Mouse (Mus musculus) spleen, adult 2 months (tissue): ENCODE data around the gene Nr2c2ap. TPM values are rescaled to one million over a fixed set of nuclear protein-coding genes. Genes with fewer than 3 reads are reported as not detected.

Experiments
- DNase-seq, 2 experiments: peaks; one replicate each; pipeline versions ENCODE4 v3.0.0 to v3.0.0-alpha.2; 2012 to 2021; ENCODE audit warnings: low spot score in 2 of 2, low read depth in 1 of 2
- H3K27ac ChIP-seq: fragments of 200-500 bp; 2 replicates; pipeline ENCODE4 v1.5.1; 2012; ENCODE audit warnings: low read length, inconsistent platforms; ENCODE audit not compliant: insufficient read depth
- H3K27me3 ChIP-seq: fragments of 200-500 bp; 2 replicates; pipeline ENCODE4 v1.6.1; 2012; ENCODE audit warnings: mild to moderate bottlenecking, moderate library complexity, low read length, inconsistent platforms; ENCODE audit not compliant: control insufficient read depth, insufficient read depth
- H3K36me3 ChIP-seq: fragments of 200-500 bp; 2 replicates; pipeline ENCODE4 v1.6.1; 2012; ENCODE audit warnings: mild to moderate bottlenecking, low read length, inconsistent platforms; ENCODE audit not compliant: control insufficient read depth, insufficient read depth
- H3K4me1 ChIP-seq: fragments of 200-500 bp; 2 replicates; pipeline ENCODE4 v1.6.1; 2011; ENCODE audit warnings: inconsistent platforms; ENCODE audit not compliant: control insufficient read depth, insufficient read depth, insufficient read length
- H3K4me3 ChIP-seq: fragments of 200-500 bp; 2 replicates; pipeline ENCODE4 v1.5.1; 2011; ENCODE audit warnings: mild to moderate bottlenecking, inconsistent platforms; ENCODE audit not compliant: insufficient read depth, insufficient read length; ENCODE audit errors: extremely low read depth
- CTCF ChIP-seq: fragments of 200-500 bp; IDR thresholded peaks from 2 replicates; pipeline ENCODE4 v1.5.1; 2011; ENCODE audit warnings: mild to moderate bottlenecking, inconsistent platforms; ENCODE audit not compliant: insufficient read depth, insufficient read length, insufficient replicate concordance; ENCODE audit errors: extremely low read depth
- POLR2A ChIP-seq: fragments of 200-500 bp; IDR thresholded peaks from 2 replicates; pipeline ENCODE4 v1.6.1; 2011; ENCODE audit warnings: low read depth, low read length, inconsistent platforms
- WGBS: fragments of 180-500 bp; shearing (Covaris S2); methylation state at CpG from one replicate; pipeline ENCODE4 v1.1.7; 2018; 5-methylcytosine and 5-hydroxymethylcytosine counted together
- polyA plus RNA-seq: library from polyadenylated mRNA; depleted of rRNA; stranded (reverse); fragments of >200 nt; gene quantifications from 2 replicates; pipeline ENCODE4 v1.2.3, GENCODE M21; 2012

Gene Nr2c2ap
- polyA plus RNA-seq, 1 experiment = 14.0 TPM

- TF ChIP-seq POLR2A (no peak), CTCF (peak; percentile 51; the same call in 1 of the 2 replicates)
- peaks cover 5% of the 10 kb centered on the region; the same call in 1 of the 2 replicates for H3K4me1 ChIP-seq
- 10% methylated on average over 56 of the region's 56 CpGs for WGBS
- peak in 1 of 2 experiments; percentile 17 for DNase-seq
- H3K36me3 ChIP-seq = no peaks in the 10 kb centered on the region
- no peak overlapping the region for H3K4me3 ChIP-seq
- H3K27me3 ChIP-seq = peaks cover 12% of the 10 kb centered on the region
- no peak overlapping the region for H3K27ac ChIP-seq
Observed at GRCm38 (mm10) chr8:70087836-70088650, 43.1 kb upstream of the Nr2c2ap start.

GRCm38 (mm10) chr8:70089296-70089960 is 41.7 kb upstream of the Nr2c2ap start:
- Histone ChIP-seq H3K4me3 (no peak overlapping the region), H3K36me3 (no peaks in the 10 kb centered on the region), H3K4me1 (peaks cover 3% of the 10 kb centered on the region; the same call in 1 of the 2 replicates), H3K27me3 (peaks cover 8% of the 10 kb centered on the region), H3K27ac (no peak overlapping the region)
- TF ChIP-seq CTCF = no peak
- no peak for TF ChIP-seq POLR2A
- DNase-seq = no peak
- WGBS = 71% methylated on average over 9 of the region's 9 CpGs

- no peak for DNase-seq
- Histone ChIP-seq H3K4me1 (peaks cover 3% of the 10 kb centered on the region; the same call in 1 of the 2 replicates), H3K27ac (no peak overlapping the region), H3K36me3 (no peaks in the 10 kb centered on the region), H3K4me3 (no peak overlapping the region), H3K27me3 (peaks cover 1% of the 10 kb centered on the region; the same call in 1 of the 2 replicates)
- 82% methylated on average over 8 of the region's 8 CpGs for WGBS
- TF ChIP-seq POLR2A (no peak), CTCF (no peak)
Observed at GRCm38 (mm10) chr8:70092786-70093185, 38.3 kb upstream of the Nr2c2ap start.

- Histone ChIP-seq H3K27ac (no peak overlapping the region), H3K27me3 (no peaks in the 10 kb centered on the region)
- 68% methylated on average over 8 of the region's 8 CpGs for WGBS
Observed at GRCm38 (mm10) chr8:70099276-70099675, 31.9 kb upstream of the Nr2c2ap start.

GRCm38 (mm10) chr8:70100241-70100640 is 30.9 kb upstream of the Nr2c2ap start:
- Histone ChIP-seq H3K27me3 (no peaks in the 10 kb centered on the region), H3K4me3 (no peak overlapping the region), H3K4me1 (no peaks in the 10 kb centered on the region), H3K36me3 (no peaks in the 10 kb centered on the region), H3K27ac (no peak overlapping the region)
- TF ChIP-seq POLR2A (no peak), CTCF (no peak)
- WGBS = 79% methylated on average over 8 of the region's 8 CpGs
- DNase-seq = no peak

More at GRCm38 (mm10) chr8:70099276-70099675, 31.9 kb upstream of the Nr2c2ap start:
- Histone ChIP-seq H3K4me3 (no peak overlapping the region), H3K36me3 (no peaks in the 10 kb centered on the region), H3K4me1 (no peaks in the 10 kb centered on the region)
- TF ChIP-seq CTCF (no peak), POLR2A (no peak)
- DNase-seq = no peak

GRCm38 (mm10) chr8:70104506-70104905 is 26.6 kb upstream of the Nr2c2ap start:
- H3K27me3 ChIP-seq = no peaks in the 10 kb centered on the region
- H3K4me1 ChIP-seq = no peaks in the 10 kb centered on the region
- no peak overlapping the region for H3K27ac ChIP-seq
- peak; percentile 39 to 59 for DNase-seq
- H3K4me3 ChIP-seq = no peak overlapping the region
- 8% methylated on average over 6 of the region's 6 CpGs for WGBS
- no peaks in the 10 kb centered on the region for H3K36me3 ChIP-seq
- TF ChIP-seq CTCF (peak; percentile 89; the same call in 1 of the 2 replicates), POLR2A (no peak)

GRCm38 (mm10) chr8:70104922-70105321 is 26.2 kb upstream of the Nr2c2ap start:
- Histone ChIP-seq H3K4me3 (no peak overlapping the region), H3K27me3 (no peaks in the 10 kb centered on the region), H3K36me3 (no peaks in the 10 kb centered on the region), H3K4me1 (no peaks in the 10 kb centered on the region; the same call in 1 of the 2 replicates), H3K27ac (no peak overlapping the region)
- TF ChIP-seq CTCF = no peak
- TF ChIP-seq POLR2A = no peak
- WGBS = 53% methylated on average over 7 of the region's 7 CpGs
- no peak for DNase-seq
